Mouse (Mus musculus): ENCODE data around the gene Aagab.

DNA sequence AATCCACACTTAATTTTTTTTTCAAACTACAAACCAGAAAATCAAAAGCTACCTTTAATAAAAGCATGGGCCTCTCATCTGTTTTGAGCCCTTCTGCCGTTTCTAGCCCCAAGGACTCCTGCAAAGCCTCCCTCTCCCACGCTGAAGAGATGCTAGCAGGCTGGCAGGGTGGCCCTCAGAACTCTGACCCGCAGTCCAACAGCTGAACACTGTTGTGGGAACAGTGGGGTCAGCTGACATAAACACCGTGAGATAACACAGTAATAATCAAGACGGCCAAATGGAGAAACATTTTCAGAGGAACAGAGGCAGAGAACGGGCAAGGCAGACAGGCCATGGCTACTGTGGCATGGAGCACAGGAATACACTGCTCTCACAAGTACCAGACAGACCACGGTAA lies 60.3 kb downstream of the Aagab start:
- TF ChIP-seq CTCF (IDR thresholded peaks at IDR 0.05; ENCODE audit: borderline replicate concordance, control insufficient read depth, extremely low read depth, insufficient read depth, low read length, poor library complexity) (no peak), POLR2A (IDR thresholded peaks at IDR 0.05; ENCODE audit: control insufficient read depth, extremely low read depth, insufficient read depth, low read length, poor library complexity) (no peak)
